In the genomic region with DNA sequence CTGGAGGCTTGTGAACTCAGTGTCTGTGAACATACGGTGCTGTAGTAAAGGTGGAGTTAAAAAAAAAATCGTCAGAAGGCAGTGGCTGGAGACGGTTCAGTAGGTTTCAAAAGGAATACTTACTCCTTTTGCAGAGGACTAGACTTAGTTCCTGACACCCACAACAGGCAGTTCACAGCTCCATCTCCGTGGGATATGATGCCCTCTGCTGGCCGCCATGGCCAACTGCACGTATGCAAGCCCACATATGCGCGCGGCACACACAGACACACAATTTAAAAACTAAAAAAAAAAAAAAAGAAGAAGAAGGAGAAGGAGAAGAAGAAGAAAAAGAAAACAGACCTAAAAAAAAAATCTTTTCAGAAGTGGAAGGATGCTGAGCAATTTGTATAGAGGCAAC, we compare ENCODE assay signal across 8 mouse cellular contexts. TPM values are rescaled to one million over a fixed set of nuclear protein-coding genes. Genes with fewer than 3 reads are reported as not detected.
DNase-seq lines count a peak whose midpoint lies in the region; ATAC-seq lines count a peak whose summit lies in the region.

No protein-coding gene starts in this region.

- ATAC-seq in heart, embryonic 13.5 days (ENCODE audit: extremely low read depth, insufficient number of reproducible peaks, low FRiP score, low TSS enrichment): no peak
- no peak for ATAC-seq in limb, embryonic 12.5 days (ENCODE audit: insufficient number of reproducible peaks, insufficient read depth, low FRiP score, low TSS enrichment, low read depth)
- ATAC-seq in midbrain, embryonic 14.5 days (ENCODE audit: low FRiP score, low TSS enrichment): no peak
- no peak for ATAC-seq in forebrain, embryonic 16.5 days

- WGBS in heart, embryonic 13.5 days: 28% methylated on average over 9 of the region's 9 CpGs
- WGBS in limb, embryonic 12.5 days: 36% methylated on average over 9 of the region's 9 CpGs
- 45% methylated on average over 9 of the region's 9 CpGs for WGBS in midbrain, embryonic 14.5 days
- 50% methylated on average over 9 of the region's 9 CpGs for whole genome bisulfite sequencing in forebrain, embryonic 16.5 days

- intact Hi-C loops in heart, postnatal 25 days (cut with DNase I): no loop called here

- no peaks in the 10 kb centered on the region for H3K36me3 ChIP-seq in heart, embryonic 13.5 days
- no peaks in the 10 kb centered on the region for H3K36me3 ChIP-seq in limb, embryonic 12.5 days
- no peaks in the 10 kb centered on the region for H3K36me3 ChIP-seq in midbrain, embryonic 14.5 days (ENCODE audit: control insufficient read depth, insufficient read depth, low read length)
- no peaks in the 10 kb centered on the region for H3K36me3 ChIP-seq in forebrain, embryonic 16.5 days (ENCODE audit: control insufficient read depth, insufficient read depth)

- no peak overlapping the region for H3K9ac ChIP-seq in heart, embryonic 13.5 days
- no peak overlapping the region for H3K9ac ChIP-seq in limb, embryonic 12.5 days (replicated peaks)
- H3K9ac ChIP-seq in midbrain, embryonic 14.5 days (replicated peaks; ENCODE audit: low read length): no peak overlapping the region
- no peak overlapping the region for H3K9ac ChIP-seq in forebrain, embryonic 16.5 days (replicated peaks; ENCODE audit: low read depth, low read length)

- H3K9me3 ChIP-seq in heart, embryonic 13.5 days: no peaks in the 10 kb centered on the region
- no peaks in the 10 kb centered on the region for H3K9me3 ChIP-seq in limb, embryonic 12.5 days
- H3K9me3 ChIP-seq in midbrain, embryonic 14.5 days (ENCODE audit: control insufficient read depth, low read length): no peaks in the 10 kb centered on the region
- 0 out of 2 replicates have a peak, but pooled peaks cover 2% of the 10 kb centered on the region for H3K9me3 ChIP-seq in forebrain, embryonic 16.5 days (ENCODE audit: control insufficient read depth, low read length)

- no peak for DNase-seq in heart, postnatal 25 days (ENCODE audit: low spot score)
- peak; percentile 86 for DNase-seq in ES-CJ7 (ENCODE audit: low read depth, low spot score)
- DNase-seq in cerebellum, postnatal 14 days: peak; percentile 47 to 54
- DNase-seq in midbrain, embryonic 14.5 days: peak; percentile 36
- peak; percentile 67 for DNase-seq in thymus, postnatal 4 days

- H3K27me3 ChIP-seq in heart, embryonic 13.5 days (replicated peaks): no peaks in the 10 kb centered on the region
- peaks cover 5% of the 10 kb centered on the region; the same call in 1 of the 2 replicates for H3K27me3 ChIP-seq in limb, embryonic 12.5 days
- no peaks in the 10 kb centered on the region for H3K27me3 ChIP-seq in midbrain, embryonic 14.5 days (ENCODE audit: control insufficient read depth, insufficient read depth, low read length)
- H3K27me3 ChIP-seq in forebrain, embryonic 16.5 days (replicated peaks; ENCODE audit: control insufficient read depth, insufficient read depth, low read length): no peaks in the 10 kb centered on the region

- H3K4me3 ChIP-seq in heart, embryonic 13.5 days: no peak overlapping the region
- H3K4me3 ChIP-seq in limb, embryonic 12.5 days (replicated peaks): no peak overlapping the region
- H3K4me3 ChIP-seq in midbrain, embryonic 14.5 days (replicated peaks; ENCODE audit: low read depth, low read length): no peak overlapping the region
- no peak overlapping the region for H3K4me3 ChIP-seq in forebrain, embryonic 16.5 days (replicated peaks; ENCODE audit: low read length)

- H3K4me2 ChIP-seq in heart, embryonic 13.5 days: peak overlapping the region; percentile 55
- peak overlapping the region; percentile 33; the same call in 1 of the 2 replicates for H3K4me2 ChIP-seq in limb, embryonic 12.5 days
- H3K4me2 ChIP-seq in midbrain, embryonic 14.5 days (ENCODE audit: low read length): no peak overlapping the region
- no peak overlapping the region for H3K4me2 ChIP-seq in forebrain, embryonic 16.5 days (ENCODE audit: low read length)

- H3K4me1 ChIP-seq in heart, embryonic 13.5 days: peaks cover 29% of the 10 kb centered on the region
- H3K4me1 ChIP-seq in limb, embryonic 12.5 days (replicated peaks): 0 out of 2 replicates have a peak, but pooled peaks cover 4% of the 10 kb centered on the region
- H3K4me1 ChIP-seq in midbrain, embryonic 14.5 days (ENCODE audit: control insufficient read depth, insufficient read depth, low read length): no peaks in the 10 kb centered on the region
- H3K4me1 ChIP-seq in forebrain, embryonic 16.5 days (replicated peaks; ENCODE audit: control insufficient read depth, insufficient read depth, low read length): no peaks in the 10 kb centered on the region

- no peak overlapping the region for H3K27ac ChIP-seq in heart, embryonic 13.5 days (replicated peaks)
- H3K27ac ChIP-seq in limb, embryonic 12.5 days: no peak overlapping the region
- H3K27ac ChIP-seq in midbrain, embryonic 14.5 days (replicated peaks; ENCODE audit: low read depth, low read length): no peak overlapping the region
- no peak overlapping the region for H3K27ac ChIP-seq in forebrain, embryonic 16.5 days (ENCODE audit: low read length)

RNA-seq across cellular contexts. Expression of a gene that starts 34.5 kb away (rescaled TPM):
- polyA plus RNA-seq in heart, embryonic 13.5 days (2015; fragmentation: Nextera tagmentation; extraction: Ambion mirVana): 1.7 and 2.0 TPM in 2 replicates
- not detected for total RNA-seq in heart, postnatal 25 days (2021)
- polyA plus RNA-seq in limb, embryonic 12.5 days (2016; fragmentation: Nextera tagmentation; extraction: Ambion mirVana): 2.3 and 3.6 TPM in 2 replicates
- polyA plus RNA-seq in midbrain, embryonic 14.5 days (2014; fragmentation: Nextera tagmentation; extraction: Ambion mirVana): 1.4 and 1.8 TPM in 2 replicates
- polyA plus RNA-seq in forebrain, embryonic 16.5 days (2015; fragmentation: Nextera tagmentation; extraction: Ambion mirVana): 0.98 and 1.2 TPM in 2 replicates

RNA-seq across cellular contexts. Expression of a gene that starts 51.5 kb away (rescaled TPM):
- polyA plus RNA-seq in heart, embryonic 13.5 days (2015; fragmentation: Nextera tagmentation; extraction: Ambion mirVana): 1.8 and 2.1 TPM in 2 replicates
- 10 to 100 TPM; 22.6 to 23.2 TPM for total RNA-seq in heart, postnatal 25 days (2021)
- 0.20 and 0.73 TPM in 2 replicates for polyA plus RNA-seq in limb, embryonic 12.5 days (2016; fragmentation: Nextera tagmentation; extraction: Ambion mirVana)
- polyA plus RNA-seq in midbrain, embryonic 14.5 days (2014; fragmentation: Nextera tagmentation; extraction: Ambion mirVana): 0.18 and 0.64 TPM in 2 replicates
- 0.39 and 0.53 TPM in 2 replicates for polyA plus RNA-seq in forebrain, embryonic 16.5 days (2015; fragmentation: Nextera tagmentation; extraction: Ambion mirVana)

Comparison
In these comparisons a context has a peak if more than half of its experiments do, and no peak if none do; other contexts are left out.
1. H3K4me2 ChIP-seq: peak in heart, embryonic 13.5 days (single experiment) and limb, embryonic 12.5 days (single experiment); none in midbrain, embryonic 14.5 days (single experiment) and forebrain, embryonic 16.5 days (single experiment).